Mouse (Mus musculus) thymus, adult 2 months (tissue): ENCODE measurements around the gene Tubb2a.

ENCODE experiments used
- CTCF ChIP-seq: fragments of 200-500 bp; IDR thresholded peaks from 2 replicates; pipeline ENCODE4 v1.5.1; 2012; ENCODE audit warnings: mild to moderate bottlenecking, control low read depth, low read length, moderate library complexity, borderline replicate concordance; ENCODE audit not compliant: control insufficient read depth, poor library complexity, insufficient read depth; ENCODE audit errors: extremely low read depth
- POLR2A ChIP-seq: fragments of 200-500 bp; IDR thresholded peaks from 2 replicates; pipeline ENCODE4 v1.6.1; 2012; ENCODE audit warnings: mild to moderate bottlenecking, low read length, control low read depth, moderate library complexity; ENCODE audit not compliant: control insufficient read depth, poor library complexity, insufficient read depth; ENCODE audit errors: extremely low read depth

- no peak for TF ChIP-seq POLR2A
- TF ChIP-seq CTCF: no peak
Measured at GRCm38 (mm10) chr13:34112369-34113081, 34.7 kb upstream of the Tubb2a start.
